Mouse (Mus musculus) right cerebral cortex, postnatal 36 days (tissue): ENCODE data around the gene Ank.

Experiments
- DNase-seq, 2 experiments: peaks; one replicate each; pipeline ENCODE4 v3.0.0; 2022; ENCODE audit warnings: low spot score in 2 of 2, mixed read lengths in 1 of 2

Ank gene

DNA sequence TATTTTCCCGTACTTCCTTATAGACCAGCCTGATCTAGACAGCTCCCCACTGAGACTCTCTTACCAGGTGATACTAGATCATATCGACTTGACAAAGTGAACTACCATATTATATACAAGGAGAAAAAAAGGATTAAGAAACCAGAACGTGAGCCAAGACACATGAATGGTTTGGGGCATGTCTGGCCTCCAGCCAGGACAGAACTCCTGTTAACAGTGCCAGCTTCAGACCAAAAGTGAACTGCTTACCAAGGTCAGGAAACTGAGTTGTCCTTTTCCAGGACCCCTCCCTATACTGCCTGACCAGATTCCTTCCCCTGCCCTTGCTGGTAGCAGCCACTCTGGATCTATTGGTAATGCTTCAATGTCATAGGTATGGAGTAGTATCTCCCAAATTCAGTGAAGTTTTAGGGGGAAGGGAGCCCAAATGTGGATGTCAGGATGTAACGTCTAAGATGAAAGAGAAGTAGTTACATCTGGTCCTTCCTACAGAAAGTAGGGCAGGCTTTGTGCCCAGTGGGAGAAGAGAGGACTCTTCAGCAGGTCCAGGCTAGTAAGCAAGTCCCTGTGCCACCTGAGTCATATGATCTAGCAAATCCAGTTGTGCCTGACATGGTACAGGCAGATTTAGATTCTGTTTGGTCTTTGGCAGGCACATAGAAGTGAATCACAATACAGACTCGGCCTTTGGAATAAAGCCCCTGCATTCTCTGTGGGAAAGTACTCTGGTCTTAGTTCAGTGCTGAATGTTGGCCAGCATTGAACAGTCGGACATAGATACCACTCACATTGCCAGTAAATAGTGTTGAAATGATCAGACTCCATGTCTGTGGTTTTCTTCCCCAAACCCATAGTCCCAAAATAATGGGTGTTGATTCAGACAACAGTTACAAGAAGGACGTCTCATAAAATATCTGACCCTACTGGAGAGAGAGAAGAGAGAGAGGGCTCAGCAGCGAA is 167.7 kb downstream of the Ank start:
- no peak for DNase-seq

DNA sequence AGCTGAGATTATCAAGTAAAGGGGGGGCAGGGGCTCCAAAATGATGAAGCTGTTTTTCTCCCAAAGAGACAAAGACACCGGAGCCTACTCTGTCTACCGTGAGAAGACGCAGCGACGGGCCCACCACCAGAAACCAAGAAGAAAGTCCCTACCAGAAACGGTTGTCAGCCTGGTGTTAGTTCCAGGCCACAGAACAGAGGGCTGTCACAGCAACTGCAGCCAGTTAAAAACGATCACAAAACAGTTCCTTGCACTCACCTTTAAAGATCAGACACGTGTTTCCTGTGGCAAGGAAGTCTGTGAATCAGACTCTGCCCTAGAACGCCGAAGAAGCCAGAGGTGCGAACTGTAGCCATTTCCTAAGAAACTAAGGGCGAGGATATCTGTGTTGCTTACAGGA is 174.7 kb downstream of the Ank start:
- no peak for DNase-seq

DNA sequence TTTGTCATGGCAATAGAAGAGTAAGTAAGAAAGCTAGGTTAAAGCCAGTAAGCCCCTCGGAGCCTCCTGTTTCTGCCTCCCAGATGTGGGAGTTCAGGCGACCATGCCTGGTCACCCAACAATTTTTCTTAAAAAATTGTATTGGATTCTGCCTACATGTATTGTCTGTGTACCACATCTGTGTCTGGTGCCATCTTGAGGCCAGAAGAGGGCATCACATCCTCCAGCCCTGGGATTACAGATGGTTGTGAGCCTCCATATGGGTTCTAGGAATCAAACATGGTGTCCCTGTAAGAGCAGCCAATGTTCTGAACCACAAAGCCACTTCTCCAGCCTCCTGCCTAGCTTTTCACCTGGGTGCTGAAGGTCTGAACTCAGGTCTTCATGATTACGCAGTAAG is 176.4 kb downstream of the Ank start:
- DNase-seq: peak in 1 of 2 experiments; percentile 37
